Mouse (Mus musculus) ES-E14 (cell line): Measurements from ENCODE around the gene Mkrn1. TPM values are rescaled to one million over a fixed set of nuclear protein-coding genes. Genes with fewer than 3 reads are reported as not detected.

Experiments
- DNase-seq: peaks from one replicate; pipeline ENCODE4 v3.0.0-alpha.2; 2013; ENCODE audit warnings: low read depth, low spot score
- H3K27ac ChIP-seq: 2 replicates; pipeline ENCODE4 v1.5.1; 2012; ENCODE audit warnings: low read depth, mild to moderate bottlenecking, low read length, moderate library complexity, mixed read lengths; ENCODE audit not compliant: poor library complexity, insufficient read depth, severe bottlenecking
- H3K36me3 ChIP-seq: 2 replicates; pipeline ENCODE4 v1.6.1; 2012; ENCODE audit warnings: mild to moderate bottlenecking, low read length, moderate library complexity, mixed read lengths; ENCODE audit not compliant: control insufficient read depth, poor library complexity, insufficient read depth, severe bottlenecking
- H3K4me1 ChIP-seq, 2 experiments: fragments of 150-350 bp in 1 of 2; sonication (generic) in 1 of 2; 2 replicates each; pipeline ENCODE4 v1.6.1; 2012; ENCODE audit warnings: low read length in 2 of 2, mild to moderate bottlenecking in 1 of 2, mixed read lengths in 1 of 2; ENCODE audit not compliant: control insufficient read depth in 2 of 2, insufficient read depth in 2 of 2, poor library complexity in 1 of 2
- H3K4me3 ChIP-seq, 2 experiments: fragments of 150-350 bp in 1 of 2; sonication (generic) in 1 of 2; 2 replicates each; pipeline ENCODE4 v1.5.1; 2012; ENCODE audit warnings: low read length in 2 of 2, low read depth in 1 of 2, mild to moderate bottlenecking in 1 of 2, mixed read lengths in 1 of 2; ENCODE audit not compliant: insufficient read depth in 1 of 2, poor library complexity in 1 of 2, severe bottlenecking in 1 of 2
- H3K9ac ChIP-seq: 2 replicates; pipeline ENCODE4 v1.6.1; 2012; ENCODE audit warnings: low read depth, mild to moderate bottlenecking, low read length, mixed read lengths; ENCODE audit not compliant: poor library complexity, insufficient read depth, severe bottlenecking
- H3K9me3 ChIP-seq: fragments of 150-350 bp; sonication (generic); 2 replicates; pipeline ENCODE4 v1.6.1; 2012; ENCODE audit warnings: low read depth, mild to moderate bottlenecking, low read length; ENCODE audit not compliant: control insufficient read depth, insufficient read depth
- CHD2 ChIP-seq: IDR thresholded peaks from 2 replicates; pipeline ENCODE4 v1.6.1; 2014; ENCODE audit warnings: mild to moderate bottlenecking, low read depth, low read length, inconsistent platforms
- HCFC1 ChIP-seq: IDR thresholded peaks from 2 replicates; pipeline ENCODE4 v1.6.1; 2012; ENCODE audit warnings: low read length, inconsistent platforms, borderline replicate concordance; ENCODE audit not compliant: insufficient read depth
- MAFK ChIP-seq: IDR thresholded peaks from 2 replicates; pipeline ENCODE4 v1.6.1; 2014; ENCODE audit warnings: mild to moderate bottlenecking, low read depth, low read length, inconsistent platforms; ENCODE audit not compliant: insufficient read depth
- ZC3H11A ChIP-seq: IDR thresholded peaks from 2 replicates; pipeline ENCODE4 v1.6.1; 2012; ENCODE audit warnings: low read depth, mild to moderate bottlenecking, inconsistent platforms, low read length, borderline replicate concordance
- ZNF384 ChIP-seq: IDR thresholded peaks from 2 replicates; pipeline ENCODE4 v1.6.1; 2012; ENCODE audit warnings: low read depth, low read length, inconsistent platforms
- in situ Hi-C, 2 experiments: fragments of 600-800 bp; cut with MboI; formaldehyde crosslinking; loops; one replicate each; pipeline ENCODE4 v1.15.1; 2025; ENCODE audit warnings: low sequenced_read_pairs in 2 of 2, inconsistent platforms in 1 of 2; ENCODE audit not compliant: unreplicated experiment in 2 of 2
- total RNA-seq: library from RNA; depleted of rRNA; stranded (reverse); fragments of 300-350 nt; gene quantifications from 2 replicates; pipeline ENCODE4 v1.2.3, GENCODE M21; 2012

Gene Mkrn1
- total RNA-seq, 1 experiment: 652 TPM

DNA sequence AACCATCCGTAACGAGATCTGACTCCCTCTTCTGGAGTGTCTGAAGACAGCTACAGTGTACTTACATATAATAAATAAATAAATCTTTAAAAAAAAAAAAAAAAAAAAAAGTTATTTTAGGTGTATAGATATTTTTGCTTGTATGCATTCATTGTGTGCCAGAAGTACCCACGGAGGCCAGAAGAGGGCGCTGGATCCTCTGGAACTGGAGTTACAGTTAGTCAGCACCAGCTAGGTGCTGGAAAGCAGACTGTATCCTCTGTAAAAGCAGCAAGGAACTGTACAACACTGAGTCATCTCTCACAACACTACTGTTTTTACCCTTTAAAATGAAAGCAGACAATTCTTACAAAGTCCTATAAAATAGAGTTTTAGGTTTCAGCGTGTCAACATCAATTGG is 4.5 kb downstream of the Mkrn1 start:
- H3K27ac ChIP-seq: peak overlapping the region; percentile 71; the same call in 1 of the 2 replicates
- TF ChIP-seq ZNF384 (peak; percentile 91), ZC3H11A (peak; percentile 53; the same call in 1 of the 2 replicates), HCFC1 (no peak), CHD2 (0 out of 2 replicates have a peak, but pooled peaks have one; percentile 22), MAFK (peak; percentile 76)
- H3K9me3 ChIP-seq: no peaks in the 10 kb centered on the region
- peaks cover 27% of the 10 kb centered on the region for H3K36me3 ChIP-seq
- H3K4me1 ChIP-seq: peaks cover 0 to 5% of the 10 kb centered on the region in 2 experiments; a peak in 2 of 4 replicates
- peak; percentile 80 for DNase-seq
- H3K4me3 ChIP-seq: peak overlapping the region; percentile 21 to 71
- in situ Hi-C loops: no loop called here
- H3K9ac ChIP-seq: peak overlapping the region; percentile 26; the same call in 1 of the 2 replicates

DNA sequence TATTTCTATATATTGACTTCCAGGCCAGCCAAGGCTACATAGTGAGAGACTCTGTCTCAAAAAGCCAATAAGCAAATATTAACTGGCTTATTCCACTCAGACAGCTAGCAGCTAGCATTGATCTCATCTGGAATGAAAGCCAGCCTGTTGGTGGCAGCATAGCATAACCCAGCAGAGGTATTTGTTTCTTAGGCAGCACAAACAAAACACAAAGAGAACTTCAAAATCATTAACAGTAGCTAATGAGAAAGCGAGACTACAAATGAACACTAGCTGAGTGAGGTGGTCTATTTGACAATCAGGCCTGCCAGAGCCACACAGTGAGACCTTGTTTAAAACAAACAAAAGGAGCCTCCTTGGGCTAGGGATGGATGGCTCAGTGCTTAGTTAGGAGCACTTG is 6.2 kb downstream of the Mkrn1 start:
- peaks cover 40% of the 10 kb centered on the region for H3K36me3 ChIP-seq
- H3K9ac ChIP-seq: peak overlapping the region; percentile 26; the same call in 1 of the 2 replicates
- no peak for DNase-seq
- peak overlapping the region; percentile 9 to 61; a peak in 3 of 4 replicates for H3K4me3 ChIP-seq
- peaks cover 7 to 9% of the 10 kb centered on the region in 2 experiments; a peak in 3 of 4 replicates for H3K4me1 ChIP-seq
- H3K9me3 ChIP-seq: no peaks in the 10 kb centered on the region
- TF ChIP-seq MAFK (no peak), HCFC1 (no peak), ZC3H11A (no peak), CHD2 (no peak), ZNF384 (no peak)
- peak overlapping the region; percentile 68; the same call in 1 of the 2 replicates for H3K27ac ChIP-seq
- in situ Hi-C loops: no loop called here

DNA sequence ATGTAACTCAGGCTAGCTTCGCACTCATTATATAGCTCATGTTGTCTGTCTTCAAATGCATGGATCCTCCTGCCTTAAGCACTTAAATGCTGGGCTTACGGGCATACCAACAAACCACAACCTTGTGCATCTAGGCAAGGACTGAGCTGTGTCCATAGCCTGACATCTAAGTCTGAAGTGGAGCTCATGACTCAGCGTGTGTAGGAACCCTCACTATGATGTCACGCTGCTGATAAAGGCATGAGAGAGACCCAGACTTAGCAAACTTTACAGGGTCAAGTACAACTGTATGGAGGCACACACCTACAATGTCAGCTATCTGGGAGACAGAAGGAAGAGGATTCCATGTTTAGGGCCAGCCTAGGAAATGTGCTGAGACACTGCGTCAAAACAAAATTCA is 13.8 kb downstream of the Mkrn1 start:
- TF ChIP-seq CHD2 (no peak), ZC3H11A (no peak), MAFK (no peak), HCFC1 (no peak), ZNF384 (no peak)

DNA sequence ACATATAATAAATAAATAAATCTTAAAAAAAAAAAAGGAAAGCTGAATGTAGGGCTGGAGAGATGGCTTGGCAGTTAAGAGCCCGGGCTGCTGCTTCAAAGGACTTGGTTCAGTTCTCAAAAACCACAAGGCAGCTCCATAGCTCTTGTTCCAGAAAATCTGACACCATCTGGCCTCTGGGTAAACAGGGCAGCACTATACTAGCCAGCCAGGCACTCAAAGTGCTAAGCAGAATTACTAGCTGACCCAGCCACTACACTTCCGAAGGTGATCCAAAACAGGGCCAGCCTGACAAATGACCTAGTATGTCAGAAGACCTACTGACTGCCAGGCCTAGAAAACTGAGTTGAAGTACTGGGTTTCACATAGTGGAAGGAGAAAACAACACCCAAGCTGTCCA is 17.1 kb downstream of the Mkrn1 start:
- no peak for DNase-seq
- in situ Hi-C loops: no loop called here
- no peak overlapping the region for H3K9ac ChIP-seq
- no peaks in the 10 kb centered on the region for H3K9me3 ChIP-seq
- H3K4me1 ChIP-seq: peaks cover 9 to 11% of the 10 kb centered on the region in 2 experiments
- peaks cover 77% of the 10 kb centered on the region for H3K36me3 ChIP-seq
- no peak for TF ChIP-seq ZNF384
- TF ChIP-seq MAFK: no peak
- TF ChIP-seq CHD2: no peak
- no peak for TF ChIP-seq HCFC1
- TF ChIP-seq ZC3H11A: no peak
- H3K4me3 ChIP-seq: no peak overlapping the region
- no peak overlapping the region for H3K27ac ChIP-seq

More for the DNA sequence above, 13.8 kb downstream of the Mkrn1 start:
- Histone ChIP-seq H3K4me3 (no peak overlapping the region), H3K36me3 (peaks cover 71% of the 10 kb centered on the region), H3K27ac (no peak overlapping the region), H3K9ac (no peak overlapping the region), H3K9me3 (no peaks in the 10 kb centered on the region), H3K4me1 (peaks cover 7 to 8% of the 10 kb centered on the region in 2 experiments)
- in situ Hi-C loops: no loop called here
- DNase-seq: no peak

DNA sequence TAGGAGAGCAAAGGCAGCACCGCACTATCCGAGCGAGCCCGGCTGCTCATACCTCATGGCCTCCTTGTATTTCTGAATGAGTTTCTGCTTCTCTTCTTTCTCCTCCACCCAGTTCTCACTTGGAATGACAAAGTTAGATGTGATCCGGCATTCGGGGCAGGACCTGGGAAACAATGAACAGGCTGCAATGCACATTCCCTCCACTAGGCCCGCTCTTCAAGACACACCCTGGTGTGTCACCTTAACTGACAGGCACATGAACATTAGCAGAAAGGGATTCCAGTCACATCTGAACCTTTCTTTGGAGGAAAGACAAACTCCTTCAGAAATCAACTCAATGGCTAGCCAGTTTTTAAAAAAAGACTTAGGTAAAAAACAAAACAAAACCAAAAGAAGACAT is 19.9 kb downstream of the Mkrn1 start:
- in situ Hi-C loops: no loop called here
- Histone ChIP-seq H3K4me3 (peak overlapping the region; percentile 2 to 28; a peak in 2 of 4 replicates), H3K36me3 (peaks cover 79% of the 10 kb centered on the region), H3K27ac (peak overlapping the region; percentile 93), H3K9ac (peak overlapping the region; percentile 71), H3K4me1 (peaks cover 16 to 18% of the 10 kb centered on the region in 2 experiments), H3K9me3 (no peaks in the 10 kb centered on the region)
- peak; percentile 99 for DNase-seq
- TF ChIP-seq ZNF384: peak; percentile 2; the same call in 1 of the 2 replicates
- TF ChIP-seq CHD2: 0 out of 2 replicates have a peak, but pooled peaks have one; percentile 25
- TF ChIP-seq ZC3H11A: no peak
- TF ChIP-seq HCFC1: peak; percentile 63; the same call in 1 of the 2 replicates
- TF ChIP-seq MAFK: no peak
